Mouse (Mus musculus): ENCODE measurements around the gene BC037034. TPM values are rescaled to one million over a fixed set of nuclear protein-coding genes. Genes with fewer than 3 reads are reported as not detected.
"Not testable (repeated sequence)": the region's sequence is repeated elsewhere in the genome, so short reads cannot be mapped to it uniquely, and the experiment has no call there.

BC037034 gene
- polyA plus RNA-seq, 1 experiment from 2014 or later = 3.0 TPM

GRCm38 (mm10) chr5:138241511-138241910, 22.3 kb downstream of the BC037034 start:
- 30% methylated on average over 2 of the region's 2 CpGs for WGBS
- no peak for ATAC-seq (ENCODE audit: extremely low read depth, insufficient number of reproducible peaks, low FRiP score, low TSS enrichment)
- H3K27me3 ChIP-seq (replicated peaks) = no peaks in the 10 kb centered on the region
- H3K36me3 ChIP-seq = no peaks in the 10 kb centered on the region
- no peak overlapping the region for H3K4me3 ChIP-seq
- no peak overlapping the region for H3K9ac ChIP-seq
- H3K4me2 ChIP-seq = no peak overlapping the region
- H3K9me3 ChIP-seq = no peaks in the 10 kb centered on the region; the same call in 1 of the 2 replicates
- no peak overlapping the region for H3K27ac ChIP-seq (replicated peaks)
- no peaks in the 10 kb centered on the region for H3K4me1 ChIP-seq

DNA sequence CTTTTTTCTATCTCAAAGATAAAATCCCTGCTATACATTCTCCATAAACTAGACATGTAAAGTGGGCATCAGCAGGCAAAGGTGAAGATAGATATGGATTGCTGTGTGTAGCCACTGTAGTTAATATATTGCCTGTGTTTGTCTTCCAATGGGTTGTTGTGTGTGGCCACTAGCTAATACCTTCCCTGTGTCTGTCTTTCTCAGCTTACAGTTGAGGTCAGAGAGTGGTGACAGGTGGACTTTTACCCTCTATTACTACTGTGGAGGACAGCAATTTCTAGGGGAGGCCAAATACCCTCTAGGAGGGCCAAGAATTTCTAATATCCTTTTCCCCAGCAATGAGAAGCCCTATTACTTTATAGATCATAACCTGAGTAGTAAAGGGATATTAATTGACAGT, 29.6 kb downstream of the BC037034 start:
- no peaks in the 10 kb centered on the region for H3K9me3 ChIP-seq
- ATAC-seq (ENCODE audit: extremely low read depth, insufficient number of reproducible peaks, low FRiP score, low TSS enrichment) = no peak
- H3K4me3 ChIP-seq = no peak overlapping the region
- H3K4me1 ChIP-seq = no peaks in the 10 kb centered on the region
- no peaks in the 10 kb centered on the region for H3K27me3 ChIP-seq (replicated peaks)
- no peak overlapping the region for H3K4me2 ChIP-seq
- H3K9ac ChIP-seq = no peak overlapping the region
- no peaks in the 10 kb centered on the region for H3K36me3 ChIP-seq
- H3K27ac ChIP-seq (replicated peaks) = no peak overlapping the region

DNA sequence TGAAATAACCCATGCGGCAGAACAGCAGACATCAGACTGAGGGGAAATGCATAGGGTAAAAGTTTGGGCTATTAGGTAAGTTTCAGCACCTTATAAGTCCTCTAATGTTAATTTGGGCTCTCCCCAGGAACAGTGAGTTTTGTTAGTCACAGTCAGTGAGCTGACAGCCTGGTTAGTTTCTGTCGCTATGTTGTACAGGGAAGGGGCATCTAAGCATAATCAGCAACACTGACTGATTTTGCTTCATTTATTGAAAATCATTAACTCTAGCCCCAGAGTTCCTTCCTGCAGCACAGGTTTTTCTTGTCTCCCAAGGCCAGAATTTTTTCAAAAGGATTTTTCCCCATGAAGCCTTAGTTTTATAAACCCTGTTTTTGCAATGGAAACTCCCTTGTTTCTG, 30.1 kb downstream of the BC037034 start:
- Histone ChIP-seq H3K4me1 (no peaks in the 10 kb centered on the region), H3K9me3 (no peaks in the 10 kb centered on the region), H3K4me2 (no peak overlapping the region), H3K27ac (replicated peaks) (no peak overlapping the region), H3K9ac (no peak overlapping the region), H3K4me3 (no peak overlapping the region), H3K36me3 (no peaks in the 10 kb centered on the region), H3K27me3 (replicated peaks) (no peaks in the 10 kb centered on the region)
- ATAC-seq (ENCODE audit: extremely low read depth, insufficient number of reproducible peaks, low FRiP score, low TSS enrichment) = no peak
- 74% methylated on average over 2 of the region's 2 CpGs for WGBS

- ATAC-seq (ENCODE audit: extremely low read depth, insufficient number of reproducible peaks, low FRiP score, low TSS enrichment) = no peak
- Histone ChIP-seq H3K4me1 (no peaks in the 10 kb centered on the region), H3K9me3 (no peaks in the 10 kb centered on the region), H3K27me3 (replicated peaks) (no peaks in the 10 kb centered on the region), H3K4me2 (no peak overlapping the region), H3K4me3 (no peak overlapping the region), H3K9ac (no peak overlapping the region), H3K27ac (replicated peaks) (no peak overlapping the region), H3K36me3 (no peaks in the 10 kb centered on the region)
- WGBS = 79% methylated on average over 3 of the region's 3 CpGs
Measured at GRCm38 (mm10) chr5:138229511-138229910, 34.3 kb downstream of the BC037034 start.

- Histone ChIP-seq H3K4me2 (no peak overlapping the region), H3K9me3 (no peaks in the 10 kb centered on the region), H3K36me3 (no peaks in the 10 kb centered on the region), H3K4me1 (no peaks in the 10 kb centered on the region), H3K9ac (no peak overlapping the region), H3K4me3 (no peak overlapping the region), H3K27me3 (replicated peaks) (no peaks in the 10 kb centered on the region), H3K27ac (replicated peaks) (no peak overlapping the region)
- 58% methylated on average over 3 of the region's 3 CpGs for WGBS
- ATAC-seq (ENCODE audit: extremely low read depth, insufficient number of reproducible peaks, low FRiP score, low TSS enrichment) = no peak
Measured at GRCm38 (mm10) chr5:138228026-138228425, 35.8 kb downstream of the BC037034 start.

DNA sequence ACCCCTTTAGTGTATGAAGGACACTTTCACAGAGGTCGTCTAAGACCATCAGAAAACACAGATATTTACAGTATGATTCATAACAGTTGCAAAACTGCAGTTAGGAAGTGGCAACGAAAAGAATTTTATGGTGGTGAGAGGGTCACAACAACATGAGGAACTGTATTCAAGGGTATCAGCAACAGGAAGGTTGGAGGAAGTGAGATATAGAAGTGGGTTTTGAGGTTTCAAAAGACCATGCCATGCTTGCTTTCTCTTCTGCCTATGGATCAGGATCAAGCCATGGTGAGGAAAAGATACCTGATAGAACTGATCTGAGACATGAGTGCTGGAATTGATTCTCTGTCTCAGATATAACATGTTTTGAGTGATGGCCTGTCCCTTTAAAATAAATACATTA, 36.5 kb downstream of the BC037034 start:
- Histone ChIP-seq H3K27me3 (replicated peaks) (no peaks in the 10 kb centered on the region), H3K4me2 (no peak overlapping the region), H3K36me3 (no peaks in the 10 kb centered on the region), H3K4me3 (no peak overlapping the region), H3K9ac (no peak overlapping the region), H3K27ac (replicated peaks) (no peak overlapping the region), H3K4me1 (no peaks in the 10 kb centered on the region), H3K9me3 (no peaks in the 10 kb centered on the region)
- 52% methylated on average over 2 of the region's 2 CpGs for WGBS
- ATAC-seq (ENCODE audit: extremely low read depth, insufficient number of reproducible peaks, low FRiP score, low TSS enrichment) = no peak

- Histone ChIP-seq H3K36me3 (no peaks in the 10 kb centered on the region), H3K4me3 (no peak overlapping the region), H3K4me1 (no peaks in the 10 kb centered on the region), H3K9me3 (no peaks in the 10 kb centered on the region), H3K4me2 (no peak overlapping the region), H3K27me3 (replicated peaks) (no peaks in the 10 kb centered on the region), H3K9ac (no peak overlapping the region), H3K27ac (replicated peaks) (no peak overlapping the region)
- 79% methylated on average over 4 of the region's 4 CpGs for WGBS
- ATAC-seq (ENCODE audit: extremely low read depth, insufficient number of reproducible peaks, low FRiP score, low TSS enrichment) = no peak
Measured at GRCm38 (mm10) chr5:138226491-138226890, 37.3 kb downstream of the BC037034 start.

- Histone ChIP-seq H3K9me3 (no peaks in the 10 kb centered on the region), H3K27ac (replicated peaks) (no peak within 1 kb of the TSS), H3K4me3 (no peak within 1 kb of the TSS), H3K36me3 (no peaks in the 10 kb centered on the region), H3K4me2 (no peak within 1 kb of the TSS), H3K9ac (no peak within 1 kb of the TSS), H3K27me3 (replicated peaks) (no peaks in the 10 kb centered on the region), H3K4me1 (no peaks in the 10 kb centered on the region)
- WGBS = 50% methylated on average over 2 of the region's 2 CpGs
- ATAC-seq (ENCODE audit: extremely low read depth, insufficient number of reproducible peaks, low FRiP score, low TSS enrichment) = no peak
Measured at GRCm38 (mm10) chr5:138225700-138226099, 38.1 kb downstream of the BC037034 start, which contains the start of gene Nxpe5. Nxpe5 (plus strand) TSS chr5:138225898.

DNA sequence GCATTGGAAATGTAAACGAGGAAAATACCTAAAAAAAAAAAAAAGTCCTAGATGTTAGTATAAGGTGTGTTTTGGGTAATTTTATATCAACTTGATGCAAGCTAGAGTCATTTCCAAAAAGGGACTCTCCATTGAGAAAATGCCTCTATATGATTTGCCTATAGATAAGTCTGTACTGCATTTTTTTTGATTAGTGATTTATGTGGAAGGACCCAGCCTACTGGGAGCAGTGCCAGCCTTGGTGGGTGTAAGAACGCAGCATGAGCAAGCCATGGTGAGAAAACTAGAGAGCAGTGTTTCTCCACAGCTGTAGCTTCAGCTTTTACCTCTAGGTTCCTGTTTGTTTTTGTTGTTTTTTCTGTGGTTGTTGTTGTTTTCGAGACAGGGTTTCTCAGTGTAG, 40.5 kb downstream of the BC037034 start:
- Histone ChIP-seq H3K9me3 (no peaks in the 10 kb centered on the region), H3K4me1 (no peaks in the 10 kb centered on the region), H3K9ac (no peak overlapping the region), H3K36me3 (no peaks in the 10 kb centered on the region), H3K27me3 (replicated peaks) (0 out of 2 replicates have a peak, but pooled peaks cover 6% of the 10 kb centered on the region), H3K4me2 (no peak overlapping the region), H3K27ac (replicated peaks) (no peak overlapping the region), H3K4me3 (no peak overlapping the region)
- 45% methylated on average over 3 of the region's 3 CpGs for WGBS
- no peak for ATAC-seq (ENCODE audit: extremely low read depth, insufficient number of reproducible peaks, low FRiP score, low TSS enrichment)

DNA sequence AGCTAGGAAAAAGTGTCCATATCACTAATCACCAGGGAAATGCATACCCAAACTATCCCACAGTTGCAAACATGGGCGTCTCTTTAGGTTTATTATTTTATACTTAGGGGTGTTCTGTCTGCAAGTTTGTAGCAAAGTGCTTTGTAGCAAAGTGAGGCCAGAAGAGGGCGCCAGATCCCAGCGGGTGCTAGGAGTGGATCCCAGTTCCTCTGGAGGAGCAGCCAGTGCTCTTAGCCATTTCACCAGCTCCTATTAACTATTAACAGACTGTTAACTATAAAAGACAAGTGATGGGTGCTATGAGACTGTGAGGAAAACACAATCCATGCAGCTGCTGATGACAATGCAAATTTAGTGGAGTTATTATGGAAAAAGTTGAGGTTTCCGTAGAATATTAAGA, 41.7 kb downstream of the BC037034 start:
- H3K4me3 ChIP-seq = no peak overlapping the region
- no peaks in the 10 kb centered on the region for H3K36me3 ChIP-seq
- no peak overlapping the region for H3K9ac ChIP-seq
- no peak overlapping the region for H3K4me2 ChIP-seq
- peaks cover 6% of the 10 kb centered on the region; the same call in 1 of the 2 replicates for H3K9me3 ChIP-seq
- H3K4me1 ChIP-seq = no peaks in the 10 kb centered on the region
- 0 out of 2 replicates have a peak, but pooled peaks cover 6% of the 10 kb centered on the region for H3K27me3 ChIP-seq (replicated peaks)
- WGBS = 23% methylated on average over 4 of the region's 4 CpGs
- no peak overlapping the region for H3K27ac ChIP-seq (replicated peaks)
- ATAC-seq (ENCODE audit: extremely low read depth, insufficient number of reproducible peaks, low FRiP score, low TSS enrichment) = no peak

- H3K9ac ChIP-seq = no peak overlapping the region
- 61% methylated on average over 2 of the region's 2 CpGs for WGBS
- ATAC-seq (ENCODE audit: extremely low read depth, insufficient number of reproducible peaks, low FRiP score, low TSS enrichment) = no peak
- no peak overlapping the region for H3K4me2 ChIP-seq
- no peak overlapping the region for H3K4me3 ChIP-seq
- peaks cover 26% of the 10 kb centered on the region for H3K9me3 ChIP-seq
- H3K36me3 ChIP-seq = no peaks in the 10 kb centered on the region
- H3K27ac ChIP-seq (replicated peaks) = no peak overlapping the region
- no peaks in the 10 kb centered on the region for H3K4me1 ChIP-seq
- H3K27me3 ChIP-seq (replicated peaks) = 0 out of 2 replicates have a peak, but pooled peaks cover 6% of the 10 kb centered on the region
Measured at GRCm38 (mm10) chr5:138219864-138220263, 44.0 kb downstream of the BC037034 start.

- not testable (repeated sequence) for H3K9ac ChIP-seq; H3K4me2 ChIP-seq; H3K36me3 ChIP-seq; H3K27ac ChIP-seq (replicated peaks); H3K27me3 ChIP-seq (replicated peaks); H3K4me3 ChIP-seq; ATAC-seq (ENCODE audit: extremely low read depth, insufficient number of reproducible peaks, low FRiP score, low TSS enrichment); H3K4me1 ChIP-seq
- peaks cover 43% of the 10 kb centered on the region for H3K9me3 ChIP-seq
- WGBS = 90% methylated on average over 13 of the region's 13 CpGs
Measured at GRCm38 (mm10) chr5:138216632-138217031, 47.2 kb downstream of the BC037034 start.

Data from heart, embryonic 13.5 days (tissue).